Mouse (Mus musculus) MEL (cell line): Measurements from ENCODE around the gene Tbc1d9b. TPM values are rescaled to one million over a fixed set of nuclear protein-coding genes. Genes with fewer than 3 reads are reported as not detected.

Experiments
- DNase-seq: peaks from one replicate; pipeline ENCODE4 v3.0.0; 2011; ENCODE audit warnings: low read depth, low spot score
- H3K27ac ChIP-seq: 2 replicates; pipeline ENCODE4 v1.5.1; 2012; ENCODE audit warnings: low read depth, mild to moderate bottlenecking, control low read depth, low read length, moderate library complexity; ENCODE audit not compliant: control insufficient read depth
- H3K27me3 ChIP-seq, 2 experiments: fragments of 150-350 bp in 1 of 2; sonication (generic) in 1 of 2; 2 replicates each; pipeline ENCODE4 v1.6.1; 2012; ENCODE audit warnings: low read length in 2 of 2, mild to moderate bottlenecking in 2 of 2, improper control_type of control experiment in 1 of 2, moderate library complexity in 1 of 2; ENCODE audit not compliant: insufficient read depth in 2 of 2, control insufficient read depth in 1 of 2
- H3K36me3 ChIP-seq, 2 experiments: 2 replicates each; pipeline ENCODE4 v1.6.1; 2012 to 2014; ENCODE audit warnings: low read length in 2 of 2, improper control_type of control experiment in 1 of 2, inconsistent platforms in 1 of 2, mild to moderate bottlenecking in 1 of 2; ENCODE audit not compliant: insufficient read depth in 2 of 2, control insufficient read depth in 1 of 2
- H3K4me1 ChIP-seq, 2 experiments: fragments of 150-350 bp in 1 of 2; sonication (generic) in 1 of 2; 2 replicates each; pipeline ENCODE4 v1.6.1; 2012; ENCODE audit warnings: low read length in 2 of 2, improper control_type of control experiment in 1 of 2, mild to moderate bottlenecking in 1 of 2; ENCODE audit not compliant: insufficient read depth in 2 of 2, control insufficient read depth in 1 of 2
- H3K4me3 ChIP-seq, 2 experiments: fragments of 150-350 bp in 1 of 2; sonication (generic) in 1 of 2; 2 replicates each; pipeline ENCODE4 v1.5.1; 2012; ENCODE audit warnings: low read depth in 2 of 2, low read length in 2 of 2, mild to moderate bottlenecking in 2 of 2, moderate library complexity in 2 of 2, control low read depth in 1 of 2, improper control_type of control experiment in 1 of 2; ENCODE audit not compliant: control insufficient read depth in 1 of 2, insufficient read depth in 1 of 2
- H3K79me2 ChIP-seq: 2 replicates; pipeline ENCODE4 v1.6.1; 2012; ENCODE audit warnings: mild to moderate bottlenecking, low read length, moderate library complexity; ENCODE audit not compliant: control insufficient read depth, poor library complexity, insufficient read depth
- H3K9ac ChIP-seq: 2 replicates; pipeline ENCODE4 v1.6.1; 2012; ENCODE audit warnings: low read depth, mild to moderate bottlenecking, control low read depth, low read length, moderate library complexity; ENCODE audit not compliant: control insufficient read depth, poor library complexity, severe bottlenecking
- H3K9me3 ChIP-seq: fragments of 150-350 bp; sonication (generic); replicated peaks from 2 replicates; pipeline ENCODE4 v1.6.1; 2012; ENCODE audit warnings: mild to moderate bottlenecking, low read length, improper control_type of control experiment, moderate library complexity; ENCODE audit not compliant: insufficient read depth
- BHLHE40 ChIP-seq: IDR thresholded peaks from 2 replicates; pipeline ENCODE4 v1.6.1; 2012; ENCODE audit warnings: low read depth, mild to moderate bottlenecking, inconsistent platforms, low read length, improper control_type of control experiment, borderline replicate concordance
- CHD1 ChIP-seq: IDR thresholded peaks from 2 replicates; pipeline ENCODE4 v1.6.1; 2012; ENCODE audit warnings: low read depth, mild to moderate bottlenecking, inconsistent platforms, low read length, improper control_type of control experiment
- CHD2 ChIP-seq: IDR thresholded peaks from 2 replicates; pipeline ENCODE4 v1.6.1; 2011; ENCODE audit warnings: low read length, improper control_type of control experiment
- E2F4 ChIP-seq: IDR thresholded peaks from 2 replicates; pipeline ENCODE4 v1.6.1; 2011; ENCODE audit warnings: low read depth, low read length, improper control_type of control experiment, borderline replicate concordance
- EP300 ChIP-seq, 2 experiments: IDR thresholded peaks; 2 replicates each; pipeline ENCODE4 v1.6.1; 2011; ENCODE audit warnings: improper control_type of control experiment in 2 of 2, low read length in 2 of 2, low read depth in 1 of 2, mild to moderate bottlenecking in 1 of 2
- ETS1 ChIP-seq: IDR thresholded peaks from 2 replicates; pipeline ENCODE4 v1.6.1; 2012; ENCODE audit warnings: low read depth, mild to moderate bottlenecking, inconsistent platforms, low read length, improper control_type of control experiment, moderate library complexity
- GABPA ChIP-seq: IDR thresholded peaks from 2 replicates; pipeline ENCODE4 v1.6.1; 2012; ENCODE audit warnings: low read depth, mild to moderate bottlenecking, inconsistent platforms, low read length, improper control_type of control experiment, moderate library complexity
- GATA1 ChIP-seq: IDR thresholded peaks from 2 replicates; pipeline ENCODE4 v1.6.1; 2011; ENCODE audit warnings: low read depth, low read length, improper control_type of control experiment
- HCFC1 ChIP-seq: IDR thresholded peaks from 2 replicates; pipeline ENCODE4 v1.6.1; 2012; ENCODE audit warnings: low read depth, mild to moderate bottlenecking, inconsistent platforms, low read length, improper control_type of control experiment, moderate library complexity
- JUND ChIP-seq: IDR thresholded peaks from 2 replicates; pipeline ENCODE4 v1.6.1; 2011; ENCODE audit warnings: low read depth, mild to moderate bottlenecking, improper control_type of control experiment, low read length
- KAT2A ChIP-seq: conservative IDR thresholded peaks from 2 replicates; pipeline ENCODE4 v1.6.1; 2012; ENCODE audit warnings: low read depth, low read length, improper control_type of control experiment, inconsistent platforms
- MAFK ChIP-seq: IDR thresholded peaks from 2 replicates; pipeline ENCODE4 v1.6.1; 2011; ENCODE audit warnings: low read depth, mild to moderate bottlenecking, low read length, improper control_type of control experiment, borderline replicate concordance
- MAX ChIP-seq: IDR thresholded peaks from 2 replicates; pipeline ENCODE4 v1.6.1; 2011; ENCODE audit warnings: low read length, improper control_type of control experiment
- MEF2A ChIP-seq: IDR thresholded peaks from 2 replicates; pipeline ENCODE4 v1.6.1; 2014; ENCODE audit warnings: low read depth, mild to moderate bottlenecking, inconsistent platforms, low read length, improper control_type of control experiment; ENCODE audit not compliant: poor library complexity, insufficient replicate concordance, severe bottlenecking; ENCODE audit errors: extremely low read depth
- MXI1 ChIP-seq: IDR thresholded peaks from 2 replicates; pipeline ENCODE4 v1.6.1; 2011; ENCODE audit warnings: mild to moderate bottlenecking, low read depth, low read length, improper control_type of control experiment
- MYB ChIP-seq: IDR thresholded peaks from 2 replicates; pipeline ENCODE4 v1.6.1; 2011; ENCODE audit warnings: mild to moderate bottlenecking, low read depth, low read length, improper control_type of control experiment
- MYC ChIP-seq: IDR thresholded peaks from 2 replicates; pipeline ENCODE4 v1.6.1; 2011; ENCODE audit warnings: low read depth, mild to moderate bottlenecking, low read length, improper control_type of control experiment, moderate library complexity
- POLR2A ChIP-seq, 2 experiments: IDR thresholded peaks; 2 replicates each; pipeline ENCODE4 v1.6.1; 2011 to 2012; ENCODE audit warnings: low read length in 2 of 2, mild to moderate bottlenecking in 2 of 2, control low read depth in 1 of 2, improper control_type of control experiment in 1 of 2, low read depth in 1 of 2, moderate library complexity in 1 of 2; ENCODE audit not compliant: control insufficient read depth in 1 of 2, insufficient read depth in 1 of 2, poor library complexity in 1 of 2
- POLR2AphosphoS2 ChIP-seq: IDR thresholded peaks from 2 replicates; pipeline ENCODE4 v1.6.1; 2011; ENCODE audit warnings: low read length, improper control_type of control experiment
- RAD21 ChIP-seq: IDR thresholded peaks from 2 replicates; pipeline ENCODE4 v1.6.1; 2011; ENCODE audit warnings: mild to moderate bottlenecking, low read depth, low read length, improper control_type of control experiment
- RCOR1 ChIP-seq: IDR thresholded peaks from 2 replicates; pipeline ENCODE4 v1.6.1; 2012; ENCODE audit warnings: low read depth, mild to moderate bottlenecking, inconsistent platforms, low read length, improper control_type of control experiment
- SMC3 ChIP-seq: IDR thresholded peaks from 2 replicates; pipeline ENCODE4 v1.6.1; 2011; ENCODE audit warnings: low read depth, low read length, improper control_type of control experiment
- TAL1 ChIP-seq: IDR thresholded peaks from 2 replicates; pipeline ENCODE4 v1.6.1; 2012; ENCODE audit warnings: mild to moderate bottlenecking, inconsistent platforms, low read length, moderate library complexity, mixed read lengths
- TCF12 ChIP-seq: IDR thresholded peaks from 2 replicates; pipeline ENCODE4 v1.6.1; 2014; ENCODE audit warnings: low read depth, mild to moderate bottlenecking, inconsistent platforms, low read length, improper control_type of control experiment, moderate library complexity
- UBTF ChIP-seq: IDR thresholded peaks from 2 replicates; pipeline ENCODE4 v1.6.1; 2012; ENCODE audit warnings: low read depth, mild to moderate bottlenecking, inconsistent platforms, low read length, improper control_type of control experiment, moderate library complexity, borderline replicate concordance; ENCODE audit not compliant: insufficient read depth
- USF1 ChIP-seq: IDR thresholded peaks from 2 replicates; pipeline ENCODE4 v1.6.1; 2014; ENCODE audit warnings: low read depth, mild to moderate bottlenecking, inconsistent platforms, low read length, improper control_type of control experiment, moderate library complexity
- ZC3H11A ChIP-seq: IDR thresholded peaks from 2 replicates; pipeline ENCODE4 v1.6.1; 2012; ENCODE audit warnings: low read depth, mild to moderate bottlenecking, inconsistent platforms, low read length, improper control_type of control experiment
- ZKSCAN1 ChIP-seq: IDR thresholded peaks from 2 replicates; pipeline ENCODE4 v1.6.1; 2012; ENCODE audit warnings: low read depth, mild to moderate bottlenecking, inconsistent platforms, low read length, improper control_type of control experiment, moderate library complexity
- ZMIZ1 ChIP-seq: IDR thresholded peaks from 2 replicates; pipeline ENCODE4 v1.6.1; 2012; ENCODE audit warnings: low read depth, mild to moderate bottlenecking, inconsistent platforms, low read length, improper control_type of control experiment, moderate library complexity
- ZNF384 ChIP-seq: IDR thresholded peaks from 2 replicates; pipeline ENCODE4 v1.6.1; 2012; ENCODE audit warnings: low read depth, mild to moderate bottlenecking, inconsistent platforms, low read length, improper control_type of control experiment
- polyA plus RNA-seq, 2 experiments: library from polyadenylated mRNA; stranded (reverse) in 1 of 2; unstranded in 1 of 2; fragments of >175 nt in 1 of 2; fragments of >200 nt in 1 of 2; gene quantifications; 2 replicates each; pipeline versions ENCODE4 v1.2.1 to v1.2.4; 2012; ENCODE audit warnings: low replicate concordance in 2 of 2, low read depth in 1 of 2; ENCODE audit not compliant: insufficient read length in 2 of 2, insufficient read depth in 1 of 2, missing spikeins in 1 of 2
- total RNA-seq: library from RNA; depleted of rRNA; stranded (reverse); fragments of 300-350 nt; gene quantifications from 2 replicates; pipeline ENCODE4 v1.2.3, GENCODE M21; 2012

Gene Tbc1d9b
- total and polyA plus RNA-seq, 3 experiments = 18.6 to 32.5 TPM; not detected in 1

DNA sequence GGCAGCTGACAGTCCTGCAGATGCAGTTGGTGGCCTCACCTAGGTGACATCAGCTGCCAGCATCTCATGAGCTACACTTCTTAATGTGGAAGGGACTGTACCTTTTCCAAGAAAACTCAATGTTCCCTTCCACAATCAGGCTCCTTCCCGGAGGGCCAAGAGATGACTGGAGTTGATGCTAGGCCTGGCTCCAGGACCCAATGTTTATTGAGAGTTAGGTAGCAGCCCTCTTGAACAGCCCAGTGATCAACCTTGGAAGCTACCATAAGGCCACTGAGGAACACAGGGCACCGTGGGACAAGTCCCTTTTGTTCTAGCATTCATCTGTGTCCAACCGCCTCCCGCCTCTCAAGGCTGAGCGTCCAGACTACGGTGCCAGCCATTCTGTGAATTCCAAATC, 1.1 kb downstream of the Tbc1d9b start:
- peak overlapping the region; percentile 86 for H3K9ac ChIP-seq
- no peak overlapping the region for H3K27ac ChIP-seq
- H3K4me1 ChIP-seq = peaks cover 11 to 22% of the 10 kb centered on the region in 2 experiments

DNA sequence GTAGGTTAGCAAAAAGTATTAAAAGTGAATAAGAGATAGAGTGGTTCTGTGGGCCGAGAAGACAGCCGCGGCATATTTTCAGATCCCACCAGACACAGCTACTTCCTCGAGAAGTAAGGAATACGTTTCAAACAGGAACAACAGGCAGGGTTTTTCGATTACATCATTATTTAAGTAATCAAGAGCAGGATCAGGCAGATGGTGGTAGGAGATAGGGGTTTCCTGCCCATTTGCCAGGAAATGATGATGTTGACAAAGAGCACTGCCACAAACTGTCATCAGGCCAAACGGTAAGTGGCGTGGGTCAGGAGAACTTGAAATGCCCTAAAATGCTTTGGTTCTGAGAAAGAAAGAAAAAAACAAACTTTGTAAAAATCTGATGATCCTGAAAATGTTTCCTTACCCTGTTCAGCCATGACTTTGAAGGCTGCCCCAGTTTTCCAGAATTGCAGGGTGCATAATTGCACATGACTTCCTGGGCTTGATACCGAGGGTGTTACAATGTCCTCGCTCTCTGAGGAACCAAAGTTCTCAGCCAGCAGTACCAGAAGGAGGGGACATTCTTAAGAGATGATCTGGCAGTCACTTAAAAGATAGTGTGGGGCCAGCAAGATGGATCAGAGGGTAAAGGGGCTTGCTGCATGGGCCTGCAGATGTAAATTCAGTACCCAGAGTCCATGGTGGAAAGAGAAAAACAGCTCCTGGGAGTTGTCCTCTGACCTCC, 3.1 kb downstream of the Tbc1d9b start:
- H3K36me3 ChIP-seq = peaks cover 0 to 19% of the 10 kb centered on the region in 2 experiments; a peak in 2 of 4 replicates
- H3K27ac ChIP-seq = peak overlapping the region; percentile 0; the same call in 1 of the 2 replicates
- TF ChIP-seq USF1 (no peak), GATA1 (peak; percentile 68), KAT2A (no peak), POLR2A (IDR thresholded peaks at IDR 0.05; ENCODE audit: control insufficient read depth in 1 of 2, insufficient read depth in 1 of 2, low read depth in 1 of 2, low read length in 2 of 2, poor library complexity in 1 of 2) (no peak), SMC3 (no peak), UBTF (no peak), CHD2 (no peak), RAD21 (no peak), MAFK (no peak), MYC (no peak), RCOR1 (no peak), TAL1 (no peak), EP300 (IDR thresholded peaks at IDR 0.05; ENCODE audit: low read depth in 1 of 2, low read length in 2 of 2) (peak; percentile 40 to 60; a peak in 2 of 4 replicates), POLR2AphosphoS2 (0 out of 2 replicates have a peak, but pooled peaks have one; percentile 38), ZKSCAN1 (no peak), ETS1 (peak; percentile 65), JUND (0 out of 2 replicates have a peak, but pooled peaks have one; percentile 30), MAX (no peak), ZMIZ1 (no peak), MEF2A (no peak), ZC3H11A (no peak), E2F4 (no peak), GABPA (no peak), TCF12 (peak; percentile 54)

More for the DNA sequence above, 1.1 kb downstream of the Tbc1d9b start:
- Histone ChIP-seq H3K9me3 (no peaks in the 10 kb centered on the region), H3K79me2 (peaks cover 15% of the 10 kb centered on the region), H3K27me3 (no peaks in the 10 kb centered on the region), H3K36me3 (peaks cover 0 to 19% of the 10 kb centered on the region in 2 experiments; a peak in 2 of 4 replicates), H3K4me3 (peak overlapping the region; percentile 61 to 73)
- TF ChIP-seq BHLHE40 = no peak
- no peak for TF ChIP-seq MXI1
- no peak for TF ChIP-seq ETS1
- TF ChIP-seq CHD1 = no peak
- TF ChIP-seq POLR2AphosphoS2 = no peak
- no peak for TF ChIP-seq CHD2
- TF ChIP-seq EP300 (IDR thresholded peaks at IDR 0.05; ENCODE audit: low read depth in 1 of 2, low read length in 2 of 2) = no peak
- TF ChIP-seq POLR2A (IDR thresholded peaks at IDR 0.05; ENCODE audit: control insufficient read depth in 1 of 2, insufficient read depth in 1 of 2, low read depth in 1 of 2, low read length in 2 of 2, poor library complexity in 1 of 2) = no peak
- no peak for TF ChIP-seq SMC3
- no peak for TF ChIP-seq GATA1
- no peak for TF ChIP-seq RCOR1
- no peak for TF ChIP-seq HCFC1
- no peak for TF ChIP-seq MYC
- no peak for TF ChIP-seq ZC3H11A
- no peak for TF ChIP-seq MYB
- TF ChIP-seq ZNF384 = no peak
- TF ChIP-seq E2F4 = no peak
- TF ChIP-seq UBTF = no peak
- DNase-seq = no peak

More for the DNA sequence above, 3.1 kb downstream of the Tbc1d9b start:
- peak; percentile 29 for DNase-seq
- H3K4me3 ChIP-seq = no peak overlapping the region
- H3K9me3 ChIP-seq = no peaks in the 10 kb centered on the region
- H3K9ac ChIP-seq = no peak overlapping the region
- no peaks in the 10 kb centered on the region for H3K27me3 ChIP-seq
- H3K4me1 ChIP-seq = peaks cover 11 to 22% of the 10 kb centered on the region in 2 experiments
- H3K79me2 ChIP-seq = peaks cover 15% of the 10 kb centered on the region
